Mouse (Mus musculus) neutrophil, adult 5-6 weeks (primary cell): ENCODE measurements around the gene Serpina3k. TPM values are rescaled to one million over a fixed set of nuclear protein-coding genes. Genes with fewer than 3 reads are reported as not detected.
"Not testable (repeated sequence)": the region's sequence is repeated elsewhere in the genome, so short reads cannot be mapped to it uniquely, and the experiment has no call there.

ENCODE experiments used
- ATAC-seq: fragments of 151-379, 151-347 bp; 2 replicates; pipeline ENCODE4 v1.8.0; 2017; ENCODE audit warnings: mild to moderate bottlenecking, moderate TSS enrichment; ENCODE audit not compliant: insufficient number of reproducible peaks, poor library complexity, low FRiP score, severe bottlenecking; ENCODE audit errors: extremely low read depth
- total RNA-seq: library from RNA; stranded (forward); fragments of 200-1000 nt; gene quantifications from 2 replicates; pipeline ENCODE4 v1.2.3, GENCODE M21; 2017

The Serpina3k gene
- total RNA-seq: not detected in 2 replicates

- ATAC-seq: not testable (repeated sequence)
These were observed at the start of gene Serpina3k, which contains the start of gene Serpina3m for GRCm38 (mm10) chr12:104338226-104338625. Gene Serpina3k, plus strand, starts transcription at chr12:104338486. Gene Serpina3m, plus strand, starts transcription at chr12:104338486.

- ATAC-seq: no peak
These were observed 48.4 kb upstream of the Serpina3k start for GRCm38 (mm10) chr12:104289872-104290271.

GRCm38 (mm10) chr12:104293963-104294362 is 44.3 kb upstream of the Serpina3k start:
- ATAC-seq: no peak

- no peak for ATAC-seq
These were observed 40.2 kb upstream of the Serpina3k start for GRCm38 (mm10) chr12:104298049-104298448.

- no peak for ATAC-seq
These were observed 32.3 kb upstream of the Serpina3k start for GRCm38 (mm10) chr12:104305991-104306390.

- no peak for ATAC-seq
These were observed 24.0 kb upstream of the Serpina3k start, which contains the start of gene Serpina3j for GRCm38 (mm10) chr12:104314253-104314652. Gene Serpina3j, plus strand, starts transcription at chr12:104314553.

- ATAC-seq: no peak
These were observed 15.8 kb upstream of the Serpina3k start for GRCm38 (mm10) chr12:104322454-104322853.

- ATAC-seq: no peak
These were observed 6.6 kb upstream of the Serpina3k start for GRCm38 (mm10) chr12:104331701-104332100.

- ATAC-seq: not testable (repeated sequence)
These were observed 1.4 kb upstream of the Serpina3k start for GRCm38 (mm10) chr12:104336873-104337272.

GRCm38 (mm10) chr12:104338705-104339104 is 419 bp downstream of the Serpina3k start:
- ATAC-seq: no peak

- ATAC-seq: not testable (repeated sequence)
These were observed 4.2 kb downstream of the Serpina3k start for GRCm38 (mm10) chr12:104342489-104342888.

- ATAC-seq: no peak
These were observed 6.9 kb downstream of the Serpina3k start for GRCm38 (mm10) chr12:104345181-104345580.

GRCm38 (mm10) chr12:104345707-104346106 is 7.4 kb downstream of the Serpina3k start:
- ATAC-seq: no peak

- ATAC-seq: no peak
These were observed 8.8 kb downstream of the Serpina3k start for GRCm38 (mm10) chr12:104347091-104347490.

GRCm38 (mm10) chr12:104351812-104352211 is 13.5 kb downstream of the Serpina3k start:
- ATAC-seq: not testable (repeated sequence)

GRCm38 (mm10) chr12:104356006-104356405 is 17.7 kb downstream of the Serpina3k start:
- ATAC-seq: no peak

GRCm38 (mm10) chr12:104369986-104370385 is 31.7 kb downstream of the Serpina3k start:
- no peak for ATAC-seq

- ATAC-seq: not testable (repeated sequence)
These were observed 38.9 kb downstream of the Serpina3k start for GRCm38 (mm10) chr12:104377179-104377578.

GRCm38 (mm10) chr12:104378351-104378750 is 40.1 kb downstream of the Serpina3k start:
- ATAC-seq: not testable (repeated sequence)

- not testable (repeated sequence) for ATAC-seq
These were observed 40.5 kb downstream of the Serpina3k start for GRCm38 (mm10) chr12:104378815-104379214.

- ATAC-seq: no peak
These were observed 41.6 kb downstream of the Serpina3k start for GRCm38 (mm10) chr12:104379856-104380255.
